Mouse (Mus musculus) liver, embryonic 14.5 days (tissue): Measurements from ENCODE around the gene Hpcal1.

Experiments
- CTCF ChIP-seq: IDR thresholded peaks from 2 replicates; pipeline ENCODE4 v1.5.1; 2016; ENCODE audit warnings: antibody characterized with exemption, low read depth, control low read depth
- EP300 ChIP-seq: IDR thresholded peaks from 2 replicates; pipeline ENCODE4 v1.6.1; 2016; ENCODE audit warnings: antibody characterized with exemption, low read depth

- TF ChIP-seq CTCF (no peak), EP300 (no peak)
Observed at GRCm38 (mm10) chr12:17711731-17712388, 21.2 kb downstream of the Hpcal1 start.
